Mouse (Mus musculus): ENCODE data around the gene Zbtb42.
A peak's percentile ranks its signal among the peaks of the same experiment; 100 is the strongest.

Zbtb42 gene

DNA sequence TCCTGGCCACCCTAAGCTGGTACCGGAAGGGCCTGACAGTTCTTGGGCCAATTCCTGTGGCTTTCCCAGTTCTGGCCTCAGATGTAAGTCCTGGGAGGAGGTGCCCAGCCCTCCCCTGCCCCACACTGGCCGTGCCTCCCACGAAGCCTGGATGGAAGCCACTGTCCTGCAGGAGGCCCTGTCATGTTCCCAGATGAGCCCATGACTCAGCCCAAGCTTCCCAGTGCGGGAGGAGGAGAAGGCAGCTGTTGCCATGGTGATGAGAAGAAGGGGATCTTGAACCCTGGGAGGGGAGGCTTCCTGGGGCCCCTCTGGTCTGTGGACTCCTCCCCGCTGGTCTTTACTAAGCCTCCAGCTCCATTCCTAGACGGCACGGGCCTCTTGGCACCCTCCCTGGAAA, 4.7 kb downstream of the Zbtb42 start:
- no peak for DNase-seq (ENCODE audit: extremely low spot score, low spot score)

DNA sequence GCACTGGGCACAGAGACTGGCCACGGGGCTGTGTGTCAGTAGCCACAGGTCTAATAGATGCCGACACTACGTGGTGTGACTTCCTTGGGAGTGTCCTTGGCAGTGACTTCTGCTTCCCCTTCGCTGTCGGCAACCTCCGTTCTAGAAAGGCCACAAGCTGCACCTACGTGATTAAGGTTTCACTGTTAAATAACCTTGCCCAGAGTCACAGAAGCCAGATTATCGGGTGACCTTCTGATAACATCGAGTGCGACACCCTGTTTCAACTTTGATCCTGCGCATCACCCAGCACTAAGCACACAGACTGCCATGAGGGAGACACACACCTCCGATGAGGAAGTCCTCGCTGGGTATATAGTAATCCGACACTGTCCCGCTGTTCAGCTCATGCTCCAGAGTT, 9.8 kb downstream of the Zbtb42 start:
- no peak for DNase-seq (ENCODE audit: extremely low spot score, low spot score)

- peak; percentile 97 for DNase-seq (ENCODE audit: extremely low spot score, low spot score)
Observed at GRCm38 (mm10) chr12:112693185-112694126, 14.8 kb downstream of the Zbtb42 start.

GRCm38 (mm10) chr12:112694127-112694475, 15.5 kb downstream of the Zbtb42 start:
- DNase-seq (ENCODE audit: extremely low spot score, low spot score) = no peak

DNA sequence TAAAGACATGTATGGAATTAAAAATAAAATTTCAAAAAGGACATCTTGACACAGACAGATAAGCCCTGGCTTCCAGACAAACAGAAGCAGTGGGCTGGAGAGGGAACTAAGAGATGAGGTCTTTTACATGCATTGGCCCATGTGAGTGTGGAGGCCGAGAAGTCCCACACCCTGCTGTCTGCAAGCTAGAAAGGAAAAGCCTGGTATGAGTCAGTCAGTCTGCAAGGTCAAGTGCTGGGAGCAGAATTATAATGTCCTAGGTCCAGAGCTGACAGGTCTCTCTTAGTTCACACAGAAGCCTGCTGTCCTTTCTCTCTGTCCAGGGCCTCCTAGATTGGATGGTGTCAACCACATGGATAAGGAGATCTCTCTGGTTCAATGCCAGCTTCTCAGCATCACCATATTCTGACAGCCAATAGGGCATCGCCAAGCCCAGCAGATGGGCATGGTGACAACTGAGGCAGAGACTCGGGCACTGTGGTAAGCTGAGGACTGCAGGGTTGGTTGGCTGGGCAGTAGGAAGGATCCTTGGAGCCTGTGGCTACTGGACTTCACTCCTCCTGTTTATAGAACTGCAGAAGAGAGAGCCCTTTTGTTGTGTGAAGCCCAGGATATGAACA, 18.3 kb downstream of the Zbtb42 start:
- DNase-seq (ENCODE audit: extremely low spot score, low spot score) = no peak

GRCm38 (mm10) chr12:112700522-112700921, 21.9 kb downstream of the Zbtb42 start:
- peak; percentile 23 for DNase-seq (ENCODE audit: extremely low spot score, low spot score)

DNA sequence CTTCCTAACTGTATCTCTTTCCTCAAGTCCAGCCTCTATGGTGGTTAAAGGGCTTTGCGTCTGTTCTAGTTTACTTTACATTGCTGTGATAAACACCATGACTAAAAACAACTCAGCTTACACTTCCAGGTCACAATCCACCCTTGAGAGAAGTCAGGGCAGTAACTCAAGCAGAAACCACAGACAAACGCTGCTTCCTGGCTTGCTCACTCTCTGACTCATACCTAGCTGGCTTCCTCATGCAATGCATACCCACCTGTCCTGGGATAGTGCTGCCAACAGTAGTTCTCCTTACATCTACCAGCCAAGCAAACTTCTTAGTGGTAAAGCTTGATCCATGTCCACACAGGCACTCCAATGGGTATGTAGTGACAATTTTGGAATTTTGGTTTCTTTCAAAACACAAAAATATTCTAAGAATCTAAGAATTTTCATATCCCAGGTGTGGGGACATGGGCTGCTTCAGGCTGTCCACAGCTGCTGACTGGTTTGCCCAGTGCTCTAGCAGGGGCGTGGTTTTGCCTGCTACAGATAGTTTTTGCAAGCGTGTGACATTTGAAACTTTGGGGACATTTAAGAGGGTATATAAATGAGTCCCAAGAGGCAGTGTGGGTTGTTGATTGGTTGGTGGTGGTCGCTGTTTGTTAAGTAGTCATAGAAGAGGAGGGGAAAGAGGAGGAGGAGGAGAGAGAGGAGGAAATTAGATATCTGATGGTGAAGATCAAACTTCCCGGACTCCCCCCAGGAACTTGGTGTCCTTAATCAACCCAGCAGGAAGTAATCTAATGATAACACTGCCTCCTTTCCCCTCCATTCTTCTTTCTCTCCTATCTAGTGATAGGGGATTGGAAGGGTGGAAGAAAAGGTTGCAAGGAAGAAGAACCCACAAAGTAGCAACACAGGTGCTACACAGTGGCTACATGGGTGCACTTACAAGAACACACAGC, 24.0 kb downstream of the Zbtb42 start:
- DNase-seq (ENCODE audit: extremely low spot score, low spot score) = no peak

- DNase-seq (ENCODE audit: extremely low spot score, low spot score) = peak; percentile 94
Observed at GRCm38 (mm10) chr12:112706704-112707572, 28.3 kb downstream of the Zbtb42 start.

DNA sequence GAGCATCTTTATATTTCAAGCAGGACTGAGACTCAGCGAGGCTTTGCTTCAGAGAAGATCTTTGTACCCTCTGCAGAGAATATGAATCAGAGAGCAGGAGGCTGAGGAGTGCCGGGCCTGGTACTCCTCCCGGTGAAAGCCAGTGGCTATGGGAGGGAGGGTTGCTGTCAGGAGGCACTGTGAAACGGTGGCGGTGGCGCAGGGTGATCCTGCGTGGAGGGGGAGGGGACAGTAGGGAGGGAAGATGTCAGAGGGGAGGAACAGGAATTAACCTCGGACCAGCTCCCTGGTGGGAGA, 28.9 kb downstream of the Zbtb42 start:
- DNase-seq (ENCODE audit: extremely low spot score, low spot score) = no peak

- no peak for DNase-seq (ENCODE audit: extremely low spot score, low spot score)
Observed at GRCm38 (mm10) chr12:112713984-112714383, 35.4 kb downstream of the Zbtb42 start.

- DNase-seq (ENCODE audit: extremely low spot score, low spot score) = peak; percentile 50
Observed at GRCm38 (mm10) chr12:112717140-112717539, 38.5 kb downstream of the Zbtb42 start.

DNA sequence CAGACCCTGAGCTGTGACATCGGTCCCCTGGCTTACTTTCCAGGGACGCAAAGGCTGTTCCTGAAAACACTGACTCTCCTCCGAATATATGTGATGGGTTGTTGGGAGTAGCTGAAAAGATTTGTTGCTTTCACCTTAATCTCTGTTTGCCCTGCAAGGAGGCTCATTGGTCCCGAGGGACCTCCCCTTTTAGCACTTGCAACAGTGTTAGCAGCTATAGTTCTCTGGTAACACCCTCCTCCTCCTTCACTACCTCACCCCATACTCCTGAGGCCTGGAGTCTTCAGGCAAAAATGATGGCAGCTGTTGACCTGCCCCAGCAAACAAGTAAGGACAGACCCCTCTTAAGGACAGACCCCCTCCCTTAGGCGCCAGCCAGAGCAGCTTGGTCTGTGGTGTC, 40.4 kb downstream of the Zbtb42 start:
- DNase-seq (ENCODE audit: extremely low spot score, low spot score) = no peak

GRCm38 (mm10) chr12:112720216-112720615, 41.6 kb downstream of the Zbtb42 start, which contains the start of gene Cep170b:
Gene Cep170b, plus strand, starts transcription at chr12:112720455.
- no peak for DNase-seq (ENCODE audit: extremely low spot score, low spot score)

GRCm38 (mm10) chr12:112720890-112721423, 42.3 kb downstream of the Zbtb42 start:
- DNase-seq (ENCODE audit: extremely low spot score, low spot score) = peak; percentile 22

GRCm38 (mm10) chr12:112721424-112722239, 43.0 kb downstream of the Zbtb42 start:
- DNase-seq (ENCODE audit: extremely low spot score, low spot score) = peak; percentile 75

DNA sequence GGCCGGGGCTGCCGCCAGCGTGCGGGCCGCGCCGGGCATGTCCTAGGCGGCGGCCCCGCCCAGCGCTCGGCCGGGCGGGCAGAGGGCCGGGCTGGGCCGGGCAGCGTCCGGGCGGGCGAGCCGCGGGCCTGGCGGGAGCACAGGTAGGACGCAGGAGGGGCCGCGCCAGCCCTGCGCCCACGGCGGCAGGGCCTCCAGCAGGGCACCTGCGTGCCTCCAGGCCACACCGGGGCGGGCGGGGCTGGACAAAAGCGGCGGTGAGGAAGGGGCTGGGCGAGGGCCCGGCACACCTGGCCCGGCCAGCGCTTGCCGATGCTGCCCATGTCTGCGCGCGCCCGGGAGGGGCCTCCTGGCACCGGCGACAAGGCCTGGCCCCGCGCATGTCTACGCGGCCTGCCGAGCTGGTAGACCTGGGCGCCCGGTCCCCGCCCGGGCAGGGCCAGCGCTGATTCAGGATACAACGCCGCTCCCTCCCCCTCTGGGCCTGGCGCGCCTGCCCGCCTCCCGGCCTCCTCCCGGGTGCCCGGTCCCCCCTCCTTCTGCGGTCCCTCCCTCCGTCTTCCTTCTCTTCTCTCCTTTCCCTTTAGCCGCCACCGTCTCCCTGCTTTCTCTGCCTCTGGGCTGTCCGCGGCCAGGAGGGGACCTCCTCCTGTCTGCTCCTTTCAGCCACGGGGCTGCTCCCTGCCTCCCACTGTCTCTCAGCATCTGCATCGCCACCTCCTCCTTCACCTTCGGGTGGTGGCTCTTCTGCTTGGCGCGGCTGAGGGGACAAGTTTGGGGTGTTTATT, 43.8 kb downstream of the Zbtb42 start:
- peak; percentile 53 for DNase-seq (ENCODE audit: extremely low spot score, low spot score)

- no peak for DNase-seq (ENCODE audit: extremely low spot score, low spot score)
Observed at GRCm38 (mm10) chr12:112723028-112723330, 44.4 kb downstream of the Zbtb42 start.

DNA sequence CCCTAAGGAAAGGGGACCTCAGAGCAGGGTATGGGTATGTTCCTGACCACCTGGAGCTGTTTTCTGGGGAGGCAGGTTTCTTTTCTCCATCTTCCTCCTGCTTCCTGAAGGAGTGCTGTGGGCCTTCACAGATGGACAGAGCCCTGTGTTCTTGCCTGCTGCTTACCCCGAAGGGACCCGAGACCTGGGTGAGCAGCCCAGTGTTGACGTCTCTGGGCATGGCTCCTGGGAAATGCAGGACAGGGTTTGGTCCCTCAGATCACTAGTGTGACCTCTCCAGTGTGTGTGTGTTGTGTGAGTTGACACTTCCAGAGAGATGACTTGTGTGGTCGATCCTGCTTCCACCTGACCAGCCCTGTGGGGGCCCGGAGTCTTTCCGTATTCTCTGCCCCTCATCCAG, 44.8 kb downstream of the Zbtb42 start:
- no peak for DNase-seq (ENCODE audit: extremely low spot score, low spot score)
